Mouse (Mus musculus) c-Kit-positive CD71-positive TER-119-positive erythroid progenitor cells, embryonic 14.5 days (primary cell): ENCODE results near the gene Top1.

Source experiments
- DNase-seq: peaks from one replicate; pipeline ENCODE4 v3.0.0-alpha.2; 2013; ENCODE audit warnings: low spot score

The Top1 gene

GRCm38 (mm10) chr2:160645614-160646137, at the start of gene Top1:
TSS of gene Top1 (plus strand) at chr2:160645888.
- DNase-seq, result peak; percentile 99

GRCm38 (mm10) chr2:160597582-160598281, 48.0 kb upstream of the Top1 start:
- peak; percentile 75 for DNase-seq

- peak; percentile 71 for DNase-seq
These were observed 43.9 kb upstream of the Top1 start for GRCm38 (mm10) chr2:160601805-160602204.

- peak; percentile 87 for DNase-seq
These were observed 42.3 kb upstream of the Top1 start for GRCm38 (mm10) chr2:160603154-160603933.

GRCm38 (mm10) chr2:160610012-160610411, 35.7 kb upstream of the Top1 start:
- no peak for DNase-seq

GRCm38 (mm10) chr2:160613186-160613919, 32.3 kb upstream of the Top1 start:
- DNase-seq, result no peak

- DNase-seq, result no peak
These were observed 27.9 kb upstream of the Top1 start for GRCm38 (mm10) chr2:160617741-160618140.

- no peak for DNase-seq
These were observed 27.0 kb upstream of the Top1 start for GRCm38 (mm10) chr2:160618619-160619220.

GRCm38 (mm10) chr2:160619300-160619699, 26.4 kb upstream of the Top1 start:
- peak; percentile 74 for DNase-seq

GRCm38 (mm10) chr2:160619831-160620230, 25.9 kb upstream of the Top1 start:
- DNase-seq, result no peak

- DNase-seq, result no peak
These were observed 25.3 kb upstream of the Top1 start for GRCm38 (mm10) chr2:160620279-160620963.

GRCm38 (mm10) chr2:160621001-160621448, 24.7 kb upstream of the Top1 start:
- no peak for DNase-seq

- DNase-seq, result no peak
These were observed 24.0 kb upstream of the Top1 start for GRCm38 (mm10) chr2:160621661-160622211.

GRCm38 (mm10) chr2:160622646-160623045, 23.0 kb upstream of the Top1 start:
- no peak for DNase-seq

GRCm38 (mm10) chr2:160623745-160624144, 21.9 kb upstream of the Top1 start:
- DNase-seq, result no peak

GRCm38 (mm10) chr2:160627207-160628025, 18.3 kb upstream of the Top1 start:
- DNase-seq, result no peak

GRCm38 (mm10) chr2:160628055-160628454, 17.6 kb upstream of the Top1 start:
- DNase-seq, result no peak

GRCm38 (mm10) chr2:160628666-160629527, 16.8 kb upstream of the Top1 start:
- DNase-seq, result no peak

GRCm38 (mm10) chr2:160629528-160629830, 16.2 kb upstream of the Top1 start:
- no peak for DNase-seq
